Mouse (Mus musculus) forelimb bud, embryonic 11.5 days (tissue): ENCODE measurements at regions not wholly inside any gene's neighbourhood (a gene's known extent, or its start where the extent isn't known, plus 50 kb on each side); places are given as distances from the start of the nearest gene placed in this dataset.
A peak's percentile ranks its signal among the peaks of the same experiment; 100 is the strongest.
"Not testable (repeated sequence)": the region's sequence is repeated elsewhere in the genome, so short reads cannot be mapped to it uniquely, and the experiment has no call there.

Experiments
- DNase-seq: peaks from one replicate; pipeline ENCODE4 v3.0.0-alpha.2; 2012; ENCODE audit warnings: low read depth, low spot score

DNA sequence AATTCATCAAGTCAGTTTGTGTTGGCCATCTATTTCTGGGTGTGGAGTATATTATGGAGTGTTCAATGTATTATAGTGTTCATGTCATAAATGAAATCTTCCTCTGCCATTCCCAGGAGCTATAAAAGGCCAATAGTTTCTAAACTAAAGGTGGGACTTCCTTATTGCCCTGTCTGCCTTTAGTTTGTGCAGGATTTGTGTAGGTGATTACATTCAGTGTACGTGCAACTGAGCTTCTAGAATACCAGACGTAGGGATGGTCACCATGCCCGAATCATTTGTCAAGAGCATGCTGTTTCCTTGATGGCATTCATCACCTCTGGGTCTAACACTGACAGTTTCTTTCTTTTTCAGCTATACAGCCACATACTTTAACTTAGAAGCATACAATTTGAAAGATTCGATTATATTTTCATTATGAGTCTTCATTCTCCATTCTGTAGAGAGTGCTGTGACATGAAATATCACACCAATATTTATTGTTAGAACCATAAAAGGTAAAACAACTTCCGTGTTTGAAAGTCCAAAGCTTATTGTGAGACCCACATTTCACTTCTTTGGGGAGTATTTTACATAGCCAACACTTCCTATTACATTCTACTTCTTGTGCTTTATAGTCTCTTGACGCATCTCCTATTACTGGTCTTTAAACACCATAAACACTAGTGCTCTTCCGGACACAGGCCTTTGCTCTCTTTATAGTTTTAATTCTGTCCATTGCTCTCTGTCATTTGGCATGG is 494.1 kb upstream of the Klf6 start:
- DNase-seq = no peak

DNA sequence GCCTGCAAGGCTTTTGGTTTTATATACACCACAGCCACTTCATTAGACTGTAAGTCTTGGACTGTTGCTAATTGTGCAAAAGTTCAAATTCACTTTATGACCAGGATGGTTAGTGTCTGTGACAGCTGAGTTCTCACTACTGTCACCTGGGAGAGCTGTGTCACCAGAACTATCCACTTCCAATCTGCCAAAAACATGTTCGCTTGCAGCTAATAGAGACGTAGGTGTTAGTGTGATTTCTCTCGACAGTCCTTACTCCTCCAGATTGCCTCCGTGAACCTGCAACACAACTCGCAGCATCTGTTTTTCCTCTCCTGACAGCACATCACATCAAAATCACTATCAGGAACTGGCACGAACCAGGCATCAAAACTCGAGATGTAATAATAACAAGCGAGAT is 491.3 kb upstream of the Klf6 start:
- DNase-seq = no peak

DNA sequence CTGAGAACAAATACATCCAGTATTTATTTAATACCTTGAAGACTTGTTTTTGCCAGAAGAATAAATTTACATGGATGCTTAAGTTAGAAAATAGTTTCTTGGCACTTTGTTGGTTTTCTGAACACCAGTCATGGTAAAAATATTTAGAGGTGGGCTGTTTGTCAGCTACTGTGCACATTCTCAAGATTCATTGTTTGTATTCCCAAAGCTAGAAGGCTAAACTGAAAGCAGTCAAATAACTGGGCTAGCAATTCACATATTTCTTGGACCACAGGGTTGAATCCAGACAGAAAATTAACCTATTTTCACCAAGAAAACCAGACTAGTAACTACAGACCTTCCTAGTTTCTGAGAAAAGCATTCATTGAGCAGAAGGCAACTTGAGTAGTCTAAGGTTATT is 488.1 kb upstream of the Klf6 start:
- no peak for DNase-seq

DNA sequence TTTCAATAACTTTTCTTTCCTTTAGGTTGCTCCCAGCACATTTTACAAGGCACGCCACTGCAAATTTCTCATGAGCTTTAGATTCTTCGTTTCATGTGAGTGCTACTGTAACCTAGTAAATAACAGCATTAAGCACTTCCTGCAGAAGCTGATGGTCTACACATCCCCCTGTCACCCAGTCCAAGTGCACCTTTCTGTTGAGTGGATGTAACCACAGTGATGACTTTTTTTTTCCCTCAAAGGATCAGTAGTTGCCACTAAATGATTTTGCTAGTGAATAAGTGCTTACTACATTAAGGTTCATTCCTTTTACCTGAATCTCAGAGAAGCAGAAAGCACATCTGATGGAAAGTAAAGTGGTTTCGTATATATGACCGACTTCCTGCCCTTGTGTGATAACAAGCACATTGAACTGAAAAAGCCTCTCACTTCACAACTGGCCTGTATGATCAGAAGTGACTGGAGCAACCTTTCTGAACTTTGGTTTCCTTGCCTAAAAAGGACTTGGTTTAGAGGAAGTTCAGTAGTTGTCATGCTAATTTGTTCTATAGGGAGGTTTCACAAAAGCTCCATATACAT is 453.0 kb upstream of the Klf6 start:
- DNase-seq = no peak

DNA sequence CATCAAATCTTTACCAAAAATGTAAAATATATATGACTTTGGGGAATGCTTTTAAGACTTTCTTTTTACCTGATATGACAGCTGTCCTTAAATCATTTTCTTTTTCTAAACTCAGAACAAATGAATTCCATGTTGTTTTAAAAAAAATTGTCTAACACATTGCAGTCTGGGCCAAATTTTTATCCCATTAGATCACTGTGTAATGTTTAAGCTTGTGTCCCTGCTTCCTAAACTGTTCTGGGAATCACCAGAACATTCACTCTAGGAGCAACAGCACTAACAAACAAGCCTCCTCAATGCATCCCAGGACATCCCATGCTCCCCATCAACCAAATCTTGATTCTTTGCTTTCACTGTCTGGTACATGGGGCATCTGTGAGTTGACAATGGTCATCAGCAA is 449.2 kb upstream of the Klf6 start:
- no peak for DNase-seq

DNA sequence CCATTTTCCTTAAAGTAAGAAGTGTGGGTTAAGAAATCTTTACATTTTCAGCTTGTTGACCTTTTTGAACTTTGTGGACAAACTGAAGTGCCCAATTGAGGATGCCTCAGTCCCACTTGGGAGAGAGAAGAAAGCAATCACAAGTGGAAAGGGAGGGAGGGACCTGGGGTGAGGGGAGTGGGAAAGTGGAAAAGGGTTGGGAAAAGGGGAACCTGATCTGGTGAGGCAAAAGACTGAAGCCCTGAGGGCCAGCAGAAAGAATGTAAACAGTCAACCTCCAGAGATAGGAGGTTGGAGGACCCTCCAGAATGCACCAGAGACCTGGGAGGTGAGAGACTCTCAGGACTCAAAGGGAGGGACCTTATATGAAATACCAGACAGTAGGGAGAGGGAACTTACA is 448.3 kb upstream of the Klf6 start:
- DNase-seq = not testable (repeated sequence)

DNA sequence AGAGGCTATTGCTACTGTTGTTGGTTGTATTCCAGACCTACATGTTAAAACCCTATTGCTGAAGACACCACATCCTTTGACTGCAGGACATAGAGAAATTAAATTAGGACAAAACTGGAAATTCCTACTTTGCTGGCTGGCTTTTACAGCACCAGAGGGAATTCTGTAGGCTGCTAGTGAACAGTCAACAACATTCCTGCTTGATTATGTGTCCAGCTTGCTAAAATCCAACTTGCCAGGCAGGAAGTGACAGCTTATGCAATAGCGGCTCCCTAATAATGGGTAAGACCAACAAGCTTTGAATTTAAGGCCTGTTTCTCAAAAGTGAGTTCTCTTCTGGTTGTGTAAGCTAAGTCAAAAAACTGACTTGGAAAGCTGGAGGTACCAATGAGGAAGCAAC is 437.2 kb upstream of the Klf6 start:
- DNase-seq = peak; percentile 17

DNA sequence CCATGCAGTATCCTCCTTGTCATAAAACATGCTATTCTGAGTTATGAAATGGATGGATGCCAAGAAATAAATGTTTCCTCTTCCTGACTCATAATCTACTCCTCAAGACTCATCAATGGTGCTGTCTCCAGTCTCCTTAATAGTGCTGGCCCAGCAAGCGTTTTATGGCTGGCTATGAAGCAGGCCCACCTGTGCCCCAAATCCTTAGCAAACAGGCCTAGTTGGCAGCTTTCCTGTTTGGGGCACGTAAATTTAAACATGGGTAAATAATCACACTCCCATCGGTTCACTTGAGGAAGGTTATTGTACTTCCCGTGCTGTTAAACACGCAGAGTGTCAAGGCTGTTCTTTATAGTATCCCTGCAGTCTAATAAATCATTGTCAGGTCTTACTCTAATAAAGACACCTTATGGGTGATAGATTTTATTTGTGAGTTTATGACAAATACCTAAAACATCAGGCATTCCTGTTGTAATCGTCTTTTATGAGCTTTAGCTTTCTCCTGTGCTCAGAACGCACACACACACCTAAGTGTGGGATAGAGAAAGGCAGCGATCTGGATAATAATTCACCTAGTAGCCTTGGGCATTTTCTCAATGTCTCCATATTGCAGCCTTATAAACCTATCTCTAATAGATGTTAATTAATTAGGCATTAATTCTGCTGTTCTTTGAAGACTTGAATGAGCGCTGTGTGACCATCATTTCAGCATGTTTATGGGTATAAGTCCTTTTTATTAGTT is 435.6 kb upstream of the Klf6 start:
- peak; percentile 23 for DNase-seq

DNA sequence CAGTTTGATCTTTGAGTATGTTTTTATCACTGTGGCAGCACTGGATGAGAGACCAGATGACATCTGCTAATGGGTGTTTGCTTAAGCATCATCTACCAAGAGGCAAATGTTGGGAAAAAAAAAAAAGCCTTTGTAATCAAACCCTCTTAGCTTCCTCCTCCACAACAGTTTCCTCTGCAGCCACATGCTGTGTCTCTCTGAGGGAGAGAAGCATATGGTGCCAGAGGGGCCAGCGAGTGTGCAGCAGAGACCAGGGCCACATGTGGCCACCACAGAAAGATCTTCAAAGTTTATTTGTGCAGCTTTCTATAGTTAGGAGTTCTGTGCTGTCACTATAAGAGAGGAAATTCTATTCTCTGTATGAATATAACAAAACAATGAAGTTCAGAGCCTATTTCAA is 427.6 kb upstream of the Klf6 start:
- no peak for DNase-seq

DNA sequence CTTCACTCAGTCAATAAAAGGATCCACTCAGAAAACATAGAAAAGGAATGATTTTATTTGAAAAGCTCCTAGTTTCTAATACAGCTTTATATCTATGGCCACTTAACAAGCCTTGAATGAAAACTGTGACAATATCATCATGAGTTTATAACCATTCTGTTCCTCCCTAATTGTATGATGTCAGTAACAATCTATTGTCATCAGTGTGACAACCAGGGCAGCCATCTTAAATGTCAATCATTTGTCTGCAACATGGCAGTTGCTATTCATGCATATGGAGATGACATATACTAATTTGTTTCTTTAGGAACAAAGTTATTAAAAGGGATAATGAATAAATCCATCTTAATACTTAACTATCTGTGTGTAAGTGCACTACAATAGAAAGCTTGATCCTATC is 426.2 kb upstream of the Klf6 start:
- no peak for DNase-seq

DNA sequence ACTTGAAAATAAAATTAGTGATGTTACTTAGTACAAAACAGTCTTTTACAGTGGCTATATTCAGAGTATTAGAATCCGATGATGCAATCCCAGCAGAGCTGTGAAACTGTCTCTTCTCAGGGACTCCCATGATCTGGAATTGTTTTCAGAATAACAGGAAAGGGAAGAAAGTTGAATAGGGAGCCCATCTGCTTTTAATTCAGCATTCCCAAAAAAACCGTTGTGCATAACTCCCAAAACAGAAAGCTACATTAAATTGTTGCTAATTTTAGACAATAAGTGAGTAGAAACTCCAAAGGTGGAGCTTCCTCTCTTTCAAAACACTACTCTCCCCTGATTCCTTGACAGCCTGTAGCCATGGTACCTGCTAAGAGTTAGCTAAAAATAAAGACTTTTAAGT is 425.1 kb upstream of the Klf6 start:
- DNase-seq = no peak

DNA sequence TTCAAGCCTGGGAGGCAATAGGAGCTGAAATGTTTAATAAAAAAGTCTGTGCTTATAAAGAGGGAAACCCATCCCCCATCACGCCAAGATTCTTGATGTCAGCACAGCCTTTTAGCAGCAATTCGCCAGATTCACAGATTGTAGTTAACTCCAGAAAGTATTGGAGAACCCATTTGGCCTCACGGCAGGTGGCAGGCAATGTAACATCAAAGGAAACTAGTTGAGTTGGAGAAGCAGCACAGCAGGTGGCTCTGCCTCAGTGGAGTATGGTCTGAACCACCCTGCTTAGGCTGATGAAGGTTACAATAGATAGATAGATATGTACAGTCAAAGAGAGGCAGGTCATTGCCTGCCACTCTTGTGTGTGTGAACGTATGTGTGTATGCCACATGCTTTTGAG is 420.8 kb upstream of the Klf6 start:
- no peak for DNase-seq

DNA sequence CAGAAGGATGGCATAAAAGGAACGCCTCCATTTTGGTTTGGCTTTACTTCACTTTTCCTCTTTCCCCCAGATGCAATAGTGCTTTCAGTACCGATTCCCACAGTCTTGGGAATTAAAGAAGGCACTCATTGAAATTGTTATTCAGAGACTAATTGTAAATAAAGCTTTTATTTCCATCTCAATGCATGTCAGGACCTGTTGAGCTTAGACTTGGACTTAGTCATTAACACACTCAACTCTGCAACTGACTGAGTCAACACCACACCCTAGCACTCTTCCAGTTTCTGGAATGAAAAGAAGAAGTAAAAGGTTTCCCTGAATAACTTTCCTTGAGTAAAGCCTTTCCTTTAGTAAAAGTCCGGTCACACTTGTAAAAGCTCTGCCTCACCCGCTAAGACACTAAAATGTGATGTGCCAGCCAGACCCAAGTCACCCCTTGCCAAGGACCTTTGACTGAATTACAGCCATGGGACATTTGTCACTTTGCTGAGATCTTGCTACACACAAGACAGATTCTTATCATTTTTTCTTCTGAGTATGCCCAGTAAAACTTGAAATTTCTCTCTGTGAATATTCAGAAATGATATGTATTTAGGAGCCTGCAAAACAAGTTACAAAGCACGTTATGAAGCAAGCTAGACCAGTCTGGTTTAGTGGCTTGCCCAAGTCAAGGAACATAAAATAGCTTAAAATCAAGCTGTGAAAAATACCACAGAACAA is 416.4 kb upstream of the Klf6 start:
- no peak for DNase-seq

DNA sequence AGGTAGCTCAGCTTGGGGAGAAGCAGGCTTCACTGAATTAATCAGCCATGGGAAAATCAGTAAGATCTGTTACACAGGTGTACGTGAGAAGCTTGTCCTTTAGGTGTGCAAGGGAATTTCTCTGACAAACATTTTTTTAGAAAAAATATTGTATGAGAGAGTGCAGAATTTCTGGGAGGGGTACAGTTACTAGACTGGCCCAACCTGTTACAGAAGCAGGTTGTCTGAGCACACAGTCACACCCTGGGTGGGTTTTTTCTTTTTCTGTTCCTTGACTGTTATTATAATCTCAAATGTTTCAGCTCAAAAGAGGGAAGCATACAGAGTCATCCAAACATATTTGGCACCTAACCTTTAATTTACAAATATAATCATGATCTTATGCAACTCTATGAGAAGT is 412.7 kb upstream of the Klf6 start:
- no peak for DNase-seq

DNA sequence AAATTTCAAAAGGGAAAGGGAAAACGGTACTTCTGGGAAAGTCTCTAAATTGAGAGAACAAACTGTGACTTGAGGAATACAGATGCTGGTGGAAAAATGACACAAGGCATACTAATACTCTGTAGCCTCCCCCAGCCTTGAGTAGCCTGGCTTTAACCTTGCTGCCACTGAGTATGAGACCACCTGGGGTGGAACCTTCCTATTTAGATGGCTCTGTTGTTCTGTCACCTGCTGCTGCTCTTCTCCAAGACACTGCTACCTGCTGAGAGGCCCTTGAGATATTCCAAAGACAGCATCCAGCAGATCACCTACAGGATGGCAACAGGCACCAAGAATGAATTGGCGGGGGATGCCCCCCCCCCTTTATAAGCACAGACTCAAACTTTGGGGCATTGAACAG is 380.5 kb upstream of the Klf6 start:
- DNase-seq = no peak

DNA sequence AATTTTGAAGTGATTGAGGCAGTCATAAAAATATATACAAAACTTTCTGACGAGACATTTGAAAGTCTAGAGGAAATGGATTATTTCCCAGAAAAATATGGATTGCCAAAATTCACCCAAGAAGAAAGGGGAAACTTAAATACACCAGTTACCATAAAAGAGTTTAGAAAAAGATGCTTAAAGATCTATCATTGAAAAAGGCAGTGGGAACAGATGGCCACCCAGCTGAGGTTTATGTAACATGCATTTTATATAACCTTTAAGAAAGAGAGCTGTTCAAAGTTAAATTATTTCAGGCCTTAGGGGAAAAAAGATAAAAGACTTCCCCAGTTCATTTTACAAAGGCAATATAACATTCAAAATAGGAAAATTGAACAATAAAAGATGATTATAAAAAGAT is 369.0 kb upstream of the Klf6 start:
- DNase-seq = no peak

DNA sequence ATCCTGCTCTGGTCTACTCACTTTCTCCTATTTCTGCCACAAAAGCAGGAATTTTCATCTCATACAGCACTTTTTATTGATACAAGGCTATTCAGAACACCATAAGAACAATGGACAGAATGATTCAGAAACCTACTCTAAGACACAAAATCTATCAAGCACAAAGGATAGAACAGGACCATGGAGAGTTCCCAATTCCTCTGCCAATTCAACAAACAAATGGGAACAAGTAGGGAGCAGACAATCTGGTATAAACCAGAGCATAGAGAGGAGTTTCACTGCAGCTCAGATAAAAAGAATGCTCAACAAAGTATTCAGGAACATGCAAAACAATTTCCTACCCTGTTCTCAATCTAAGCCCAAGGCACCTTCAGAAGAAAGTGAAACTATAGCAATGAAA is 363.7 kb upstream of the Klf6 start:
- peak; percentile 57 for DNase-seq

DNA sequence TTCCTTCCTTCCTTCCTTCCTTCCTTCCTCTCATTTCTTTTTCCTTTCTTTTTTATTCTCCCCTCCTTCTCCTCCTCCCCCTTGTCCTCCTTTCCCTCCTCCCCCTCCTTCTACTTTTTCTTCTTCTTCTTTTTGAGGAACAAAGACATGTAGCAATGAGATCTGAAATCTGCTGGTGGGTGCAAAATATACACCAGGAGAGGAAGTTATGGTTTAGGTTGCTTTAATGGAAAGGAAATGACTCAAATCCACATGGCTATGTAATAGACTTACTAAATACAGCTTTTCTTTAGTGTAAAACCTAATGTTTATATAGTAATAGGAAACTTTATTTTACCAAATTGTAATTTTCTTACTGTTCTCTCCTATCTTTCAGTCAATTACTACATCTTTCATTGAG is 349.5 kb upstream of the Klf6 start:
- no peak for DNase-seq

DNA sequence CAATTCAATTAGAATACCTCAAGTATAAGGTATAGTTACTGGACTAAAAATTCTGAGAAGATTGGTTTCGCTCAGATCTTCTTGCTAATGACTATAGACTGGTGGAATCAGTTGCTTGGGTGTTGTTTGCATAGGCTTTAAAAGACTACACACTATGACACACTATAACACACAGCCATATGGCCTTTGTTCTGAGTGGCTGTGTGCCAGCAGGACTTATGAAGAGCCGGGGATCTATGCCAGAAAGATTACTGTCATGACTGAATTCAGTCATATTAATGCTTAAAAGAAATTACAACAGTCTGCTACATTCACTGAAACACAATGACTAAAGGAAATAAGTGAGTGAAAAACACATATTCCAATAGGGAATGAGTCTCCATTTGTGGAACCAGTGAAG is 345.7 kb upstream of the Klf6 start:
- DNase-seq = no peak

DNA sequence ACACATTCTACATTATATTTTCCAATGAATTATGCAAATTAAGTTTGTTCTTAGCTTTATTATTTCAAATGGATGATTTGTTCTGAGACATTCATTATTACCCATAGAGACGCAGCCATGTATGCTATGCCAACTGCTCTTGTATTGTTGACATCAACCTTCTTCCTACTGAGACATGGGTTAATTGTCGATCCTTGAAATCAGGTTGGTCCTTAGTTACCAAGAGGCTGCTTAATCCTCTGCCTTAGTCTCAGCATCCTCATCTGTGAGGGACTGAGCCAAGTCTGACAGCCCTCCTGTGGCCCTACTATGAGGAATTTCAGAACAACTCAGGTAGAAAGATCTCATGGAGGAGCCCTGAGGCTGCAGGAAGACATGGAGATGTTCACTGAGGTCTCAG is 345.2 kb upstream of the Klf6 start:
- no peak for DNase-seq

DNA sequence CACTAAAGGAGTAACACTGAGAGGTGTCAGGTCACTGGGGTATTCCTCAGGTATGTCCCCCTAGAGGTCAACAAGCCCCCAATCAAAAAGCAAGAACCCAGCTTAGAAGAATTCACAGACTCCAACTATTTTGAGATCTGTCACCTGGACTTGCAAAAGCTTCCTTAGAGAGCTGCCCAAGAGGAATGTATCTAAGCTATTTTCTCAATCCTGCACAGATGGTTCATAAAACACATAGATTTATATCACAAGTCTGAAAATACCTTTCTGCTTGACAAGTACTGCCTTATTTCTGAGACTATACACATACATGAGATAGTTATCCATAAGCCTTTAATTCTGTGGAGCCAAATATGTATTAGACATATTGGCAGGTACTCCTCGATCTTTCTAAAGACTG is 342.1 kb upstream of the Klf6 start:
- DNase-seq = no peak

DNA sequence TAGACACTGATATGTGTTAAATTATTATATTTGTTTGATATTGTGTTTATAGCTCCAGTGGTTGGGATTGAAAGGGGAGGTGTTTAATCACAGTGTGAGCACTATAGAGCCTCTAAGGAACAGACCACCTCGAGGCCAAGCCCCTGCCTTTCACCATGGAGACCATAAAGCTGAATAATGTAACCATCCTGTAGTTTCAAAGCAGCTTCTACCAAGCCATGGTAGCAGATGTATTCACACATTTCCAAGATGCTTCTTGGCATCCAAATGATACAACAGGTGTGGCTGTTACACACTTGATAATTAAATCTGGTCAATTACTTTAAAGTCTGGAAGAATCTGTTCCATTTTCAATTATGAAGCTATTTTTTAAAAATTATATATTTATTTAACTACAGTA is 341.7 kb upstream of the Klf6 start:
- no peak for DNase-seq

DNA sequence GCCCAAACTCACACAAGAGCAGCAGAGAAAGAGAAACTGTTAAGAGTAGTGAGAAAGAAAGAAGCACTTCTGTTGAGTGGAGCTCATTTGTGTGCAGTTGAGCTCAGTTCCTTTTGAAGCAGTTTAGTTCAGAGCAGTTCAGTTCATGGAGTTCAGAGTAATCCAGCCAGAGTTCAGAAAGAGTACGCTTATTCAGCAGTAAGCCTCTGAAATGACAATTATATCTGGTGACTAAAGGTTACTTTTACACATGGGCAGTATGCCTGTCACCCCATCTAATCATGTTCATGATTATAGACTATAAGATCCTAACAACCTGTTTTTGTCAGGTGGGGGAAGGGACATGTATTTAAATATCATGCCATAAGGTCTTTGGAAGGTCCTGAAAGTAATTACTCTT is 333.9 kb upstream of the Klf6 start:
- no peak for DNase-seq
